Mouse (Mus musculus): ENCODE measurements at regions not wholly inside any gene's neighbourhood (a gene's known extent, or its start where the extent isn't known, plus 50 kb on each side); places are given as distances from the start of the nearest gene placed in this dataset.

GRCm38 (mm10) chr9:88068881-88069304 lies 258.1 kb upstream of the Nt5e start:
- no peak for ATAC-seq
- Histone ChIP-seq H3K4me2 (ENCODE audit: low read length) (no peak overlapping the region), H3K27me3 (ENCODE audit: control insufficient read depth, insufficient read depth, low read depth, low read length) (no peaks in the 10 kb centered on the region), H3K9me3 (replicated peaks; ENCODE audit: control insufficient read depth, low read length, poor library complexity, severe bottlenecking) (no peaks in the 10 kb centered on the region), H3K4me3 (ENCODE audit: low read depth, low read length) (no peak overlapping the region), H3K9ac (ENCODE audit: low read depth, low read length) (no peak overlapping the region), H3K27ac (ENCODE audit: low read length) (no peak overlapping the region), H3K36me3 (ENCODE audit: control insufficient read depth, insufficient read depth, low read length) (no peaks in the 10 kb centered on the region), H3K4me1 (ENCODE audit: control insufficient read depth, insufficient read depth, low read length) (0 out of 2 replicates have a peak, but pooled peaks cover 2% of the 10 kb centered on the region)
- 69% methylated on average over 15 of the region's 15 CpGs for WGBS

DNA sequence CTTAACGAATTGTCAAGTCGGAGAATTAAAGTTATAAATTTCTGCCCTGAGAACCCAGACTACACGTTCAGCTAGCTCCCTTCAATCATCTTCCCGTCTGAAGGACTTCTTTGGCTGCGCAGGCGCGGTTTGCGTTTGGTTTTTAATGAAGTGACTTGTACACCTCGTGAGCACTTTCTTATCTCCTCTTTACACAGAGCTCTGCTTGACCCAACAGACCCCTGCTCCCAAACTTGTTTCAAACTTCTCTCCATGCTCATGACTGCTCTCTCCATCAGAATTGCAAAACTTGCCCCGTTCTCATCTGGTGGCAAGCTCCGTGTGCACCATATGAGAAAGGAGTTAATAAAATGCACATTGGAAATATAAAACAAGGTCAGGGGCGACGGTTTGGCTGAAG lies 257.2 kb upstream of the Nt5e start:
- Histone ChIP-seq H3K4me3 (ENCODE audit: low read depth, low read length) (no peak overlapping the region), H3K36me3 (ENCODE audit: control insufficient read depth, insufficient read depth, low read length) (no peaks in the 10 kb centered on the region)
- 89% methylated on average over 13 of the region's 13 CpGs for WGBS

GRCm38 (mm10) chr9:88073165-88073564 lies 253.8 kb upstream of the Nt5e start:
- WGBS = 13% methylated on average over 6 of the region's 6 CpGs
- no peak overlapping the region for H3K27ac ChIP-seq (ENCODE audit: low read length)
- H3K4me2 ChIP-seq (ENCODE audit: low read length) = no peak overlapping the region
- H3K9me3 ChIP-seq (replicated peaks; ENCODE audit: control insufficient read depth, low read length, poor library complexity, severe bottlenecking) = no peaks in the 10 kb centered on the region
- H3K9ac ChIP-seq (ENCODE audit: low read depth, low read length) = no peak overlapping the region
- H3K27me3 ChIP-seq (ENCODE audit: control insufficient read depth, insufficient read depth, low read depth, low read length) = no peaks in the 10 kb centered on the region
- ATAC-seq = no peak
- H3K4me1 ChIP-seq (ENCODE audit: control insufficient read depth, insufficient read depth, low read length) = no peaks in the 10 kb centered on the region
- no peaks in the 10 kb centered on the region for H3K36me3 ChIP-seq (ENCODE audit: control insufficient read depth, insufficient read depth, low read length)
- no peak overlapping the region for H3K4me3 ChIP-seq (ENCODE audit: low read depth, low read length)

More for the DNA sequence above, 257.2 kb upstream of the Nt5e start:
- no peaks in the 10 kb centered on the region for H3K27me3 ChIP-seq (ENCODE audit: control insufficient read depth, insufficient read depth, low read depth, low read length)
- no peak overlapping the region for H3K4me2 ChIP-seq (ENCODE audit: low read length)
- ATAC-seq = no peak
- H3K27ac ChIP-seq (ENCODE audit: low read length) = no peak overlapping the region
- H3K9ac ChIP-seq (ENCODE audit: low read depth, low read length) = no peak overlapping the region
- no peaks in the 10 kb centered on the region for H3K9me3 ChIP-seq (replicated peaks; ENCODE audit: control insufficient read depth, low read length, poor library complexity, severe bottlenecking)
- H3K4me1 ChIP-seq (ENCODE audit: control insufficient read depth, insufficient read depth, low read length) = no peaks in the 10 kb centered on the region

DNA sequence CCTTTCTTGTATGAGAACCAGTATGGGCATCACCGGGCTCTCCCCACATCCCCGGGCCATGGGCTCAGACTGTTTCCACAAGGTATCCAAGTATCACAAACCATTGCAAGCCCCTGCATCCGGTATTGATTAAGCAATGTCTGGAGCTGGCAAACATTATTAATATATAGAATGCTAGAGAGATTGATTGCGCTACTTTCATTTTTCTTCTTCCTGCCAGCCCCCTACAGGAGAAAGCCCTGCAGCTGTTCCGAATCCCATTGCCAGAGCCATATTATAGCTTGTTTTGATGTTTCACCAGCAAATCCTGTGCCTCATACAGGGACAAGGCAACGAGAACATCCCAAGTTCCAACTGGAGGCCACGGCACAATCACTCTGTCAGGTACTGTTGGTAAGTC lies 253.4 kb upstream of the Nt5e start:
- 83% methylated on average over 7 of the region's 7 CpGs for WGBS
- H3K4me1 ChIP-seq (ENCODE audit: control insufficient read depth, insufficient read depth, low read length) = no peaks in the 10 kb centered on the region
- H3K4me2 ChIP-seq (ENCODE audit: low read length) = no peak overlapping the region
- H3K27ac ChIP-seq (ENCODE audit: low read length) = no peak overlapping the region
- H3K36me3 ChIP-seq (ENCODE audit: control insufficient read depth, insufficient read depth, low read length) = no peaks in the 10 kb centered on the region
- H3K9me3 ChIP-seq (replicated peaks; ENCODE audit: control insufficient read depth, low read length, poor library complexity, severe bottlenecking) = no peaks in the 10 kb centered on the region
- H3K27me3 ChIP-seq (ENCODE audit: control insufficient read depth, insufficient read depth, low read depth, low read length) = no peaks in the 10 kb centered on the region
- no peak overlapping the region for H3K9ac ChIP-seq (ENCODE audit: low read depth, low read length)
- H3K4me3 ChIP-seq (ENCODE audit: low read depth, low read length) = no peak overlapping the region
- no peak for ATAC-seq

- ATAC-seq = no peak
- WGBS = 74% methylated on average over 5 of the region's 5 CpGs
- H3K27ac ChIP-seq (ENCODE audit: low read length) = no peak overlapping the region
- H3K4me1 ChIP-seq (ENCODE audit: control insufficient read depth, insufficient read depth, low read length) = no peaks in the 10 kb centered on the region
- H3K27me3 ChIP-seq (ENCODE audit: control insufficient read depth, insufficient read depth, low read depth, low read length) = no peaks in the 10 kb centered on the region
- H3K4me2 ChIP-seq (ENCODE audit: low read length) = no peak overlapping the region
- no peaks in the 10 kb centered on the region for H3K9me3 ChIP-seq (replicated peaks; ENCODE audit: control insufficient read depth, low read length, poor library complexity, severe bottlenecking)
- H3K9ac ChIP-seq (ENCODE audit: low read depth, low read length) = no peak overlapping the region
- no peak overlapping the region for H3K4me3 ChIP-seq (ENCODE audit: low read depth, low read length)
- H3K36me3 ChIP-seq (ENCODE audit: control insufficient read depth, insufficient read depth, low read length) = no peaks in the 10 kb centered on the region
Observed at GRCm38 (mm10) chr9:88082931-88083479, 244.0 kb upstream of the Nt5e start.

GRCm38 (mm10) chr9:88085181-88085816 lies 241.7 kb upstream of the Nt5e start:
- no peaks in the 10 kb centered on the region for H3K36me3 ChIP-seq (ENCODE audit: control insufficient read depth, insufficient read depth, low read length)
- no peaks in the 10 kb centered on the region for H3K27me3 ChIP-seq (ENCODE audit: control insufficient read depth, insufficient read depth, low read depth, low read length)
- no peak for ATAC-seq
- H3K9me3 ChIP-seq (replicated peaks; ENCODE audit: control insufficient read depth, low read length, poor library complexity, severe bottlenecking) = no peaks in the 10 kb centered on the region
- H3K9ac ChIP-seq (ENCODE audit: low read depth, low read length) = no peak overlapping the region
- no peak overlapping the region for H3K4me2 ChIP-seq (ENCODE audit: low read length)
- no peak overlapping the region for H3K27ac ChIP-seq (ENCODE audit: low read length)
- WGBS = 92% methylated on average over 11 of the region's 11 CpGs
- H3K4me3 ChIP-seq (ENCODE audit: low read depth, low read length) = no peak overlapping the region
- no peaks in the 10 kb centered on the region for H3K4me1 ChIP-seq (ENCODE audit: control insufficient read depth, insufficient read depth, low read length)

- WGBS = 83% methylated on average over 3 of the region's 3 CpGs
- no peaks in the 10 kb centered on the region for H3K9me3 ChIP-seq (replicated peaks; ENCODE audit: control insufficient read depth, low read length, poor library complexity, severe bottlenecking)
- H3K4me2 ChIP-seq (ENCODE audit: low read length) = no peak overlapping the region
- H3K9ac ChIP-seq (ENCODE audit: low read depth, low read length) = no peak overlapping the region
- no peaks in the 10 kb centered on the region for H3K36me3 ChIP-seq (ENCODE audit: control insufficient read depth, insufficient read depth, low read length)
- no peaks in the 10 kb centered on the region for H3K4me1 ChIP-seq (ENCODE audit: control insufficient read depth, insufficient read depth, low read length)
- H3K27ac ChIP-seq (ENCODE audit: low read length) = no peak overlapping the region
- H3K27me3 ChIP-seq (ENCODE audit: control insufficient read depth, insufficient read depth, low read depth, low read length) = no peaks in the 10 kb centered on the region
- no peak for ATAC-seq
- no peak overlapping the region for H3K4me3 ChIP-seq (ENCODE audit: low read depth, low read length)
Observed at GRCm38 (mm10) chr9:88085866-88086265, 241.1 kb upstream of the Nt5e start.

GRCm38 (mm10) chr9:88091781-88092527 lies 235.0 kb upstream of the Nt5e start:
- H3K36me3 ChIP-seq (ENCODE audit: control insufficient read depth, insufficient read depth, low read length) = no peaks in the 10 kb centered on the region
- H3K27ac ChIP-seq (ENCODE audit: low read length) = no peak overlapping the region
- H3K4me3 ChIP-seq (ENCODE audit: low read depth, low read length) = no peak overlapping the region
- no peaks in the 10 kb centered on the region for H3K9me3 ChIP-seq (replicated peaks; ENCODE audit: control insufficient read depth, low read length, poor library complexity, severe bottlenecking)
- no peak for ATAC-seq
- H3K4me1 ChIP-seq (ENCODE audit: control insufficient read depth, insufficient read depth, low read length) = no peaks in the 10 kb centered on the region
- no peaks in the 10 kb centered on the region for H3K27me3 ChIP-seq (ENCODE audit: control insufficient read depth, insufficient read depth, low read depth, low read length)
- H3K9ac ChIP-seq (ENCODE audit: low read depth, low read length) = no peak overlapping the region
- H3K4me2 ChIP-seq (ENCODE audit: low read length) = no peak overlapping the region
- 76% methylated on average over 8 of the region's 8 CpGs for WGBS

DNA sequence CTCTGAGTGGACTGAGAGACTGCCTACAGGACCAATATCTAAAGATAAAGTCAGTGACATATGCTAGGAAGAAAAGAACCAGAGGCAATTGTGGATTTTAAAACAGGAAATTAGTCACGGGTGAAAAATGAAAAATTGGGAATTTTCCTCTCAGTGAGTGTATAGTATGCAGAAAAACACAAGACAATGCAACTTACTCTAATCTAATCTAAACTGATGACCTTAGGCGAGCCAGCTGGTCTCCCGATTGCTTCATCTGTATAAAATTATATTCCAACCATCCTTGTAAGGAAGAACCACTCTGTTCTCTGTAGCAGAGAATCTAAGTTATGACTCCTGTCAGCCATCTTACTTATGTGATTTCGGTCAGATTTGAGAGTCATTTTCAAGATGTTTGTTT lies 234.4 kb upstream of the Nt5e start:
- Histone ChIP-seq H3K27me3 (ENCODE audit: control insufficient read depth, insufficient read depth, low read depth, low read length) (no peaks in the 10 kb centered on the region), H3K4me1 (ENCODE audit: control insufficient read depth, insufficient read depth, low read length) (no peaks in the 10 kb centered on the region), H3K4me3 (ENCODE audit: low read depth, low read length) (no peak overlapping the region), H3K36me3 (ENCODE audit: control insufficient read depth, insufficient read depth, low read length) (no peaks in the 10 kb centered on the region), H3K9ac (ENCODE audit: low read depth, low read length) (no peak overlapping the region), H3K9me3 (replicated peaks; ENCODE audit: control insufficient read depth, low read length, poor library complexity, severe bottlenecking) (no peaks in the 10 kb centered on the region), H3K4me2 (ENCODE audit: low read length) (no peak overlapping the region), H3K27ac (ENCODE audit: low read length) (no peak overlapping the region)
- ATAC-seq = no peak
- WGBS = 83% methylated on average over 4 of the region's 4 CpGs
